Mouse (Mus musculus) olfactory bulb, adult 2 months (tissue): ENCODE data around the gene Ror2.

Experiments used
- CTCF ChIP-seq: fragments of 200-500 bp; IDR thresholded peaks from 2 replicates; pipeline ENCODE4 v1.5.1; 2012; ENCODE audit warnings: low read depth, mild to moderate bottlenecking, low read length, moderate library complexity; ENCODE audit not compliant: insufficient read depth
- POLR2A ChIP-seq: fragments of 200-500 bp; IDR thresholded peaks from 2 replicates; pipeline ENCODE4 v1.6.1; 2012; ENCODE audit warnings: mild to moderate bottlenecking, low read depth, low read length, moderate library complexity; ENCODE audit not compliant: insufficient read depth

- TF ChIP-seq POLR2A = no peak
- no peak for TF ChIP-seq CTCF
Observed at GRCm38 (mm10) chr13:53320899-53321298, 35.0 kb upstream of the Ror2 start.
